Mouse (Mus musculus) lung, adult 2 months (tissue): ENCODE measurements around the gene Gramd1b.

Source experiments
- CTCF ChIP-seq: fragments of 200-500 bp; IDR thresholded peaks from 2 replicates; pipeline ENCODE4 v1.5.1; 2011; ENCODE audit warnings: mild to moderate bottlenecking, low read length, control low read depth; ENCODE audit not compliant: insufficient read depth
- POLR2A ChIP-seq: fragments of 200-500 bp; IDR thresholded peaks from 2 replicates; pipeline ENCODE4 v1.6.1; 2011; ENCODE audit warnings: low read depth, mild to moderate bottlenecking, control low read depth, low read length, borderline replicate concordance; ENCODE audit errors: extremely low read depth

- TF ChIP-seq POLR2A (no peak), CTCF (no peak)
Observed at GRCm38 (mm10) chr9:40430969-40431368, 100.2 kb downstream of the Gramd1b start.
